In the genomic region with DNA sequence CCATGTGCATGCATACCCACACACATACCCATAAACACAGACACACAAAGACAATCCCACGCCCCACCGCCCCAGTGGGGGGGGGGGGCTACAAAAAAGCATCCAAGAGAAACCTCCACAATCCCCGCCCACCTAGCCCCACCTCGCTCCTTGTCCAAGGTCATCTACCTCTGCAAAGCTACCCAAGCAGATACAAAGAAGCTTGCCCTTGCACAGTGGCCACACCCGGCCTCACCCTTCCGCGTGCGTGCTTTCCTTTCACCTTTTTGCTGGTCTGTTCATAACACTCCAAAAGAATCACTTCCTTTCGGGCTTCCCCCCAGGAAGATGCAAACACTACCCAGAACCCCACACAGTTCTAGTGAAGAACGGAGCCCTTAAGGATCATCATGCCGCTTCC, we compare ENCODE assay signal across 16 mouse cellular contexts. TPM values are rescaled to one million over a fixed set of nuclear protein-coding genes. Genes with fewer than 3 reads are reported as not detected.
"Had no signal": no experiment of that assay in that cellular context is flagged by ENCODE, and none has a peak within 500 bp of the region (broad histone marks: within the 10 kb centered on the region; RNA-seq: fewer than 3 reads in every experiment).

No protein-coding gene starts in this region.

- ATAC-seq: midbrain, embryonic 16.5 days had no signal

- H3K4me1 ChIP-seq: limb, embryonic 10.5 days; midbrain, embryonic 12.5 days; neural tube, embryonic 13.5 days had no signal

- H3K4me3 ChIP-seq: left cerebral cortex, adult 2 months; limb, embryonic 10.5 days; midbrain, embryonic 12.5 days; neural tube, embryonic 13.5 days had no signal

- H3K9ac ChIP-seq: lung, embryonic 14.5 days; midbrain, embryonic 12.5 days; neural tube, embryonic 13.5 days had no signal

- H3K9me3 ChIP-seq: limb, embryonic 10.5 days; midbrain, embryonic 12.5 days; neural tube, embryonic 13.5 days had no signal

- H3K4me2 ChIP-seq: liver, embryonic 11.5 days; lung, embryonic 14.5 days; midbrain, embryonic 12.5 days; neural tube, embryonic 13.5 days had no signal

- H3K36me3 ChIP-seq: limb, embryonic 10.5 days; midbrain, embryonic 12.5 days; neural tube, embryonic 13.5 days had no signal

- DNase-seq: kidney, adult 8-10 months; kidney, postnatal 25 days; lung, embryonic 14.5 days; lung, postnatal 10 days; lung, postnatal 4 days; retina, postnatal 1 day; right cerebral cortex, postnatal 4 days; spleen, adult 18-20 months; thymus, postnatal 14 days had no signal

- H3K27me3 ChIP-seq: neural tube, embryonic 13.5 days had no signal

- H3K27ac ChIP-seq: left cerebral cortex, adult 2 months; limb, embryonic 10.5 days; midbrain, embryonic 12.5 days; neural tube, embryonic 13.5 days had no signal

RNA-seq across cellular contexts. Expression of a gene that starts 27.8 kb away (rescaled TPM):
- polyA plus RNA-seq: liver, embryonic 16.5 days had no signal
